Mouse (Mus musculus) CD4-positive naive resting alpha-beta T cell, adult 76 days (primary cell): Measurements from ENCODE around the gene Zfp59. TPM values are rescaled to one million over a fixed set of nuclear protein-coding genes. Genes with fewer than 3 reads are reported as not detected.

Experiments used
- total RNA-seq: library from RNA; stranded (reverse); gene quantifications from one replicate; pipeline ENCODE4 v1.2.4, GENCODE M21; 2023

Zfp59 gene
- 3.0 TPM for total RNA-seq

DNA sequence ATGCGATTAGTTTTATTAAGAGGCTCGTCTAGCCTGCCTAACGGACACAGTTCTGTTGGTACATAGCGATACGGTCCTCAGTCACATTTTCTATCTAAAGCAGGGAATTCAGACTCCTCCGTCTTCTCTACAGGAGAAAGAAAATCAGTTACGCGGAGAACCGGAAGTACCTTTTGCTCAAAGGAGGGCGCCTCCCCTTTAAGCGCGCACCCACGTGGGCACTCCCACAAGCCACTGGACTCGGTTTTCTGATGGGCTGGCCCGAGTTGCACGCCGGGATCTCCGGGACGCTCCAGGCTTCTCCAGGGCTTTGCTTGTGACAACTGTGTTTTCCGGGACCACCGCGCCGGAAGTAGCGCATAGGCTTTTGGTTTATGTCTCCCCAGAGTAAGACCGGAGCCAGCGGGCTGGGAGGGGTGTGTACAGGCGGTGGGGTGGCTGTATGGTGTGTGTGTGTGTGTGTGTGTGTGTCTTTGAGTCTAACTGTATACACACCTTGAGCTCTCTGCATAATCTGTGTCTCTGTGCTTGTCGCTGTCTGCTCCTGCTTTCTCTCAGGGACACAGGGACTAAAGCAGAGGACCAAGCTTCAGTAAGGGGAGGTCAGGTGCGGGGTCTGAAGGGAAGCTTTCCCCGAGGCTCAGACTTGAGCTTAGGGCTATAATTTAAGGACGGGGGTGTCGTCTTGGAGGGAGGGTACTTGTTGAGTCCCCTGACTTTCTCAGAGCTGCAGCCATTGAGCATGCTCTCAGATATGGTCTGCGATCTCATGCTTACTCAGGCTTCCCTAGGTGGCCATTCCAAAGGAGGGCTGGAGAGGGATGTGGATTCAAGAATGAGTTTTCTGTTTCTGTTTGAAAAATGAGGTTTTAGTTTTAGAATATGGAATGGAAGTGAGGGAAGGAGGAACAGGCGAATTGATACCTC lies at the start of gene Zfp59:
Gene Zfp59 (plus strand): TSS at position 285 of the 927 bp plus-strand sequence.

DNA sequence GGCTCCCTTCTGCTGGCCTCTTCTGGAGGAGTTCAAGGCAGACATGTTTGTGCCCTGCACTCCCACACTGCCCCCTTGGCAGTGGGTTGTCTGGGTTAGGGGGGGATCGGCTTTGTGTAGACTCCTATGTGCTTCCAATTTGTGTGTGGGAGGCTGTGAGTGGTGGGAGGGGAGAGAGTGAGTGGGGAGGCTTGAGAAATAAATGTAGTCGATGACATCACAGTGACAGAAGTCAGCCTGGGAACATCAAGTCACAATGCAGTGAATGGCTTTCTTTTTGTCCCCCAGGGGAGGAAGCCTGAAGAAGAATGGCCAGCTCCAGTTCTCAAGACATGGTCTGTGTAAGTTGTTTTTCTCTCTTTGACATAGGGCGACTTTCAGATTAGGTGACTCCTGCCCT lies 31.5 kb upstream of the Zfp59 start, which contains the start of gene Zfp626:
Gene Zfp626 (plus strand): TSS at position 301 of the 400 bp plus-strand sequence.

DNA sequence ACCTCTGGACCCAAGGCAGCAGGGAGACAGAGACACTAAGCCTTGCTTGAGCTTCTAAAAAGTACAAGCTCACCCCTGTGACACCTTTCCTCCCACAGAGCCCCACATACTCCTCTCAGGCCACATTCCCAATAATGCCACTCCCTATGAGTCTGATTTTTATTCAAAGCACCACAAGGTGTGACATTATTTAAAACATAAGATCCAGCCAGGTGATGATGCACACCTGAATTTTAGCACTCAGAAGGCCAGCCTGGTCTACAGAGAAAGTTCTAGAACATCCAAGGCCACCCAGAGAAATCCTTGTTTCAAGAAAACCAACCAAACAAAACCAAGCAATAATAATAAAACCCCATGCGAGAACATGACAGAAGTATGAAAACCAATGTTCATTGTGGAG lies 18.8 kb downstream of the Zfp59 start, which contains the start of gene Zfp607a:
Gene Zfp607a (plus strand): TSS at position 301 of the 400 bp plus-strand sequence.

Other genes starting within 250 kb of the Zfp59 start
- 145 TPM for gene Akt2, start 247.1 kb upstream of the Zfp59 start, total RNA-seq
- not detected for gene Ttc9b, start 184.7 kb upstream of the Zfp59 start, total RNA-seq
- gene Map3k10, start 164.0 kb upstream of the Zfp59 start, total RNA-seq = 10.8 TPM
- 2.3 TPM for gene Zfp607b, start 149.3 kb upstream of the Zfp59 start, total RNA-seq
- 8.2 TPM for gene Zfp60, start 107.2 kb upstream of the Zfp59 start, total RNA-seq
- gene Zfp626, start 31.4 kb upstream of the Zfp59 start, total RNA-seq = 8.1 TPM
- 16.6 TPM for gene Zfp607a, start 18.9 kb downstream of the Zfp59 start, total RNA-seq
- gene Zfp974, start 90.9 kb downstream of the Zfp59 start, total RNA-seq = 5.7 TPM
- gene Zfp780b, start 140.6 kb downstream of the Zfp59 start, total RNA-seq = 7.1 TPM
- gene Zfp850, start 175.5 kb downstream of the Zfp59 start, total RNA-seq = 8.7 TPM
- 106 TPM for gene Psmc4, start 211.5 kb downstream of the Zfp59 start, total RNA-seq
- gene Fcgbp, start 232.6 kb downstream of the Zfp59 start, total RNA-seq = not detected